Mouse (Mus musculus) forebrain, embryonic 12.5 days (tissue): ENCODE results near the gene Caprin1. TPM values are rescaled to one million over a fixed set of nuclear protein-coding genes. Genes with fewer than 3 reads are reported as not detected.

ENCODE experiments used
- ATAC-seq: fragments of 200-750 bp; cut with Nextera tagmentation; 2 replicates; pipeline ENCODE4 v1.8.0; 2017; ENCODE audit warnings: moderate TSS enrichment; ENCODE audit not compliant: low FRiP score
- H3K27ac ChIP-seq: fragments of 300-500 bp; sonication (generic); 2 replicates; pipeline ENCODE4 v1.5.1; 2016; ENCODE audit warnings: mild to moderate bottlenecking
- H3K27me3 ChIP-seq: fragments of 300-500 bp; sonication (generic); 2 replicates; pipeline ENCODE4 v1.6.1; 2016; ENCODE audit warnings: mild to moderate bottlenecking
- H3K36me3 ChIP-seq: fragments of 300-500 bp; sonication (generic); replicated peaks from 2 replicates; pipeline ENCODE4 v1.6.1; 2016; ENCODE audit warnings: mild to moderate bottlenecking
- H3K4me1 ChIP-seq: fragments of 300-500 bp; sonication (generic); 2 replicates; pipeline ENCODE4 v1.6.1; 2016
- H3K4me2 ChIP-seq: fragments of 300-500 bp; sonication (generic); 2 replicates; pipeline ENCODE4 v1.6.1; 2016; ENCODE audit warnings: mild to moderate bottlenecking, moderate library complexity
- H3K4me3 ChIP-seq: fragments of 300-500 bp; sonication (generic); replicated peaks from 2 replicates; pipeline ENCODE4 v1.5.1; 2016; ENCODE audit warnings: mild to moderate bottlenecking
- H3K9ac ChIP-seq: fragments of 300-500 bp; sonication (generic); 2 replicates; pipeline ENCODE4 v1.6.1; 2016; ENCODE audit warnings: mild to moderate bottlenecking
- H3K9me3 ChIP-seq: fragments of 300-500 bp; sonication (generic); 2 replicates; pipeline ENCODE4 v1.6.1; 2016
- WGBS: fragments of 180-500 bp; shearing (Covaris S2); methylation state at CpG from one replicate; pipeline ENCODE4 v1.1.7; 2016; 5-methylcytosine and 5-hydroxymethylcytosine counted together
- polyA plus RNA-seq: library from polyadenylated mRNA; unstranded; fragments of >200 nt; fragmentation: Nextera tagmentation; extraction: Ambion mirVana; gene quantifications from 2 replicates; pipeline ENCODE4 v1.2.1, GENCODE M21; 2016

Gene Caprin1
- polyA plus RNA-seq, 1 experiment from 2014 or later: 584 TPM

- Histone ChIP-seq H3K27me3 (no peaks in the 10 kb centered on the region), H3K27ac (no peak overlapping the region), H3K4me1 (no peaks in the 10 kb centered on the region), H3K36me3 (peaks cover 59% of the 10 kb centered on the region), H3K9ac (no peak overlapping the region), H3K4me3 (no peak overlapping the region), H3K4me2 (no peak overlapping the region), H3K9me3 (no peaks in the 10 kb centered on the region)
- ATAC-seq: no peak
- 88% methylated on average over 2 of the region's 2 CpGs for WGBS
These were observed 50.7 kb downstream of the Caprin1 start for GRCm38 (mm10) chr2:103746761-103747160.

GRCm38 (mm10) chr2:103746096-103746495 is 51.4 kb downstream of the Caprin1 start:
- ATAC-seq: no peak
- no peak overlapping the region for H3K9ac ChIP-seq
- H3K36me3 ChIP-seq: peaks cover 56% of the 10 kb centered on the region
- H3K4me2 ChIP-seq: no peak overlapping the region
- H3K4me3 ChIP-seq: no peak overlapping the region
- WGBS: 78% methylated on average over 2 of the region's 2 CpGs
- no peak overlapping the region for H3K27ac ChIP-seq
- no peaks in the 10 kb centered on the region for H3K4me1 ChIP-seq
- no peaks in the 10 kb centered on the region for H3K9me3 ChIP-seq
- no peaks in the 10 kb centered on the region for H3K27me3 ChIP-seq

GRCm38 (mm10) chr2:103745481-103745880 is 52.0 kb downstream of the Caprin1 start:
- H3K27me3 ChIP-seq: no peaks in the 10 kb centered on the region
- peaks cover 53% of the 10 kb centered on the region for H3K36me3 ChIP-seq
- no peak overlapping the region for H3K4me2 ChIP-seq
- H3K9me3 ChIP-seq: no peaks in the 10 kb centered on the region
- no peak overlapping the region for H3K27ac ChIP-seq
- no peaks in the 10 kb centered on the region for H3K4me1 ChIP-seq
- no peak overlapping the region for H3K9ac ChIP-seq
- WGBS: 93% methylated on average over 5 of the region's 5 CpGs
- ATAC-seq: no peak
- H3K4me3 ChIP-seq: no peak overlapping the region

- WGBS: 81% methylated on average over 7 of the region's 7 CpGs
- Histone ChIP-seq H3K4me2 (no peak overlapping the region), H3K27ac (no peak overlapping the region), H3K4me1 (no peaks in the 10 kb centered on the region), H3K27me3 (no peaks in the 10 kb centered on the region), H3K4me3 (no peak overlapping the region), H3K9me3 (no peaks in the 10 kb centered on the region), H3K9ac (no peak overlapping the region), H3K36me3 (peaks cover 54% of the 10 kb centered on the region)
- no peak for ATAC-seq
These were observed 53.5 kb downstream of the Caprin1 start for GRCm38 (mm10) chr2:103743988-103744387.

- no peak overlapping the region for H3K4me3 ChIP-seq
- no peaks in the 10 kb centered on the region for H3K9me3 ChIP-seq
- 98% methylated on average over 2 of the region's 2 CpGs for WGBS
- H3K27ac ChIP-seq: no peak overlapping the region
- H3K27me3 ChIP-seq: no peaks in the 10 kb centered on the region
- no peak for ATAC-seq
- no peak overlapping the region for H3K9ac ChIP-seq
- H3K36me3 ChIP-seq: peaks cover 53% of the 10 kb centered on the region
- H3K4me2 ChIP-seq: no peak overlapping the region
- H3K4me1 ChIP-seq: no peaks in the 10 kb centered on the region
These were observed 53.9 kb downstream of the Caprin1 start for GRCm38 (mm10) chr2:103743536-103743935.

GRCm38 (mm10) chr2:103742821-103743220 is 54.6 kb downstream of the Caprin1 start:
- 92% methylated on average over 6 of the region's 6 CpGs for WGBS
- Histone ChIP-seq H3K27ac (no peak overlapping the region), H3K36me3 (peaks cover 47% of the 10 kb centered on the region), H3K9ac (no peak overlapping the region), H3K4me1 (no peaks in the 10 kb centered on the region), H3K9me3 (no peaks in the 10 kb centered on the region), H3K27me3 (no peaks in the 10 kb centered on the region), H3K4me2 (no peak overlapping the region), H3K4me3 (no peak overlapping the region)
- no peak for ATAC-seq

- Histone ChIP-seq H3K9ac (no peak overlapping the region), H3K36me3 (peaks cover 75% of the 10 kb centered on the region), H3K4me2 (no peak overlapping the region), H3K9me3 (no peaks in the 10 kb centered on the region), H3K4me3 (no peak overlapping the region), H3K27ac (no peak overlapping the region), H3K4me1 (no peaks in the 10 kb centered on the region), H3K27me3 (no peaks in the 10 kb centered on the region)
- WGBS: 93% methylated on average over 6 of the region's 6 CpGs
- ATAC-seq: no peak
These were observed 66.0 kb downstream of the Caprin1 start for GRCm38 (mm10) chr2:103731423-103731822.

GRCm38 (mm10) chr2:103730999-103731398 is 66.5 kb downstream of the Caprin1 start:
- H3K4me3 ChIP-seq: no peak overlapping the region
- H3K27ac ChIP-seq: no peak overlapping the region
- no peaks in the 10 kb centered on the region for H3K27me3 ChIP-seq
- ATAC-seq: no peak
- H3K9ac ChIP-seq: no peak overlapping the region
- no peak overlapping the region for H3K4me2 ChIP-seq
- no peaks in the 10 kb centered on the region for H3K9me3 ChIP-seq
- peaks cover 75% of the 10 kb centered on the region for H3K36me3 ChIP-seq
- no peaks in the 10 kb centered on the region for H3K4me1 ChIP-seq
- WGBS: 88% methylated on average over 8 of the region's 8 CpGs

GRCm38 (mm10) chr2:103728027-103728540 is 69.4 kb downstream of the Caprin1 start:
- Histone ChIP-seq H3K36me3 (peaks cover 75% of the 10 kb centered on the region), H3K4me3 (no peak overlapping the region)

GRCm38 (mm10) chr2:103724521-103724920 is 72.9 kb downstream of the Caprin1 start:
- Histone ChIP-seq H3K4me2 (no peak overlapping the region), H3K9me3 (no peaks in the 10 kb centered on the region), H3K9ac (no peak overlapping the region), H3K27ac (no peak overlapping the region), H3K4me1 (no peaks in the 10 kb centered on the region), H3K4me3 (no peak overlapping the region), H3K27me3 (no peaks in the 10 kb centered on the region), H3K36me3 (peaks cover 71% of the 10 kb centered on the region)
- no peak for ATAC-seq
- WGBS: 89% methylated on average over 2 of the region's 2 CpGs

More at GRCm38 (mm10) chr2:103728027-103728540, 69.4 kb downstream of the Caprin1 start:
- Histone ChIP-seq H3K27ac (no peak overlapping the region), H3K9me3 (no peaks in the 10 kb centered on the region), H3K4me2 (no peak overlapping the region), H3K9ac (no peak overlapping the region), H3K4me1 (no peaks in the 10 kb centered on the region), H3K27me3 (no peaks in the 10 kb centered on the region)
- 94% methylated on average over 12 of the region's 12 CpGs for WGBS
- ATAC-seq: no peak

GRCm38 (mm10) chr2:103719292-103719646 is 78.2 kb downstream of the Caprin1 start:
- Histone ChIP-seq H3K9ac (no peak overlapping the region), H3K36me3 (peaks cover 68% of the 10 kb centered on the region), H3K4me2 (no peak overlapping the region), H3K4me1 (no peaks in the 10 kb centered on the region), H3K9me3 (no peaks in the 10 kb centered on the region), H3K4me3 (no peak overlapping the region), H3K27me3 (no peaks in the 10 kb centered on the region), H3K27ac (no peak overlapping the region)
- 93% methylated on average over 7 of the region's 7 CpGs for WGBS
- peak; percentile 25; the same call in 1 of the 2 replicates for ATAC-seq

GRCm38 (mm10) chr2:103718594-103719291 is 78.7 kb downstream of the Caprin1 start:
- H3K27me3 ChIP-seq: no peaks in the 10 kb centered on the region
- peak; percentile 73 for ATAC-seq
- no peak overlapping the region for H3K4me3 ChIP-seq
- no peak overlapping the region for H3K27ac ChIP-seq
- peaks cover 63% of the 10 kb centered on the region for H3K36me3 ChIP-seq
- H3K9me3 ChIP-seq: no peaks in the 10 kb centered on the region
- H3K9ac ChIP-seq: no peak overlapping the region
- H3K4me1 ChIP-seq: no peaks in the 10 kb centered on the region
- no peak overlapping the region for H3K4me2 ChIP-seq
- WGBS: 62% methylated on average over 8 of the region's 8 CpGs

GRCm38 (mm10) chr2:103714412-103714811 is 83.0 kb downstream of the Caprin1 start:
- Histone ChIP-seq H3K27me3 (no peaks in the 10 kb centered on the region), H3K9me3 (no peaks in the 10 kb centered on the region), H3K4me3 (no peak overlapping the region), H3K36me3 (peaks cover 66% of the 10 kb centered on the region), H3K4me1 (no peaks in the 10 kb centered on the region), H3K4me2 (no peak overlapping the region), H3K9ac (no peak overlapping the region), H3K27ac (no peak overlapping the region)
- no peak for ATAC-seq
- 82% methylated on average over 4 of the region's 4 CpGs for WGBS
